Comparison of ENCODE assay signal across 8 mouse cellular contexts in the genomic region with DNA sequence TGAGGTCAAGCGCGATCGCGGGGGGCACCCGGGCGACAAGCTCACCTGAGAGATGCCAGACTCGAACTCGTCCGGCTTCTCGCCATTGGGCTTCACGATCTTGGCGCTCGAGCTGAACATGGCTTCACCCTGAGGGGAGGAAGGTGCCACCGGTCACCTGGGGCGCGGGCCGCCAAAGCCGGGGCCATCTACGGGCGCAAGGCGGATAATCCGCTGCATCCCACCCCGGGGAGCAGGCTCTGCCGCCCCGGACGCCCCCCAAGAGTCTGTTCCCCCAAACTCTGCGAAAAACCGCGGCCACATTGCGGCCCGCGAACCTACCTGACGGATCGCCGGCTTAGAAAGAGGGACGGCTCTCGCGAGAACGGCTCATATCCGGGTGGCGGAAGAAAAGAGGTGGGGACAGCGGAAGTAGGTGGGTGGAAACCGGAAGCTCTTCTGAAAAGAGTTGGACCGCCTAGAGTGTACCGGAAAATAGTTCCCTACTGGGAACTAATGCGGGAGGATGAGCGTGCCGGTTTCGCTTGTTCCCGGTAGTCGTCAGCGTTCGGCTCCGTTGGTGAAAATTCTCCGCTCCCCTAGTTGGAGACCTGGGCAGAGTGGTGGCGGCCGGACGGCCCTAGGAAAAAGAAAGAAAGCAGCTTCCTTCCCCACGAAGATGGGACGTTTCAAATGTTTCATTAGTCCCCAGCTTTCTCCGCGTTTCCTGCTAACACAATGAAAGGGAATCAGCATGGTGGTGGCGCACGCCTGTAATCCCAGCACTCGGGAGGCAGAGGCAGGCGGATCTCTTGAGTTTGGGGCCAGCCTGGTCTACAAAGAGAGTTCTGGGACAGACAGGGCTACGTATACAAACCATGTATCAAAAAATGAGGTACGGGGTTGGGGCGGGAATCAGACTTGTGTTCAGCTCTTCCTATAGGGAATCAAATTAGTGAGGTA. TPM values are rescaled to one million over a fixed set of nuclear protein-coding genes. Genes with fewer than 3 reads are reported as not detected.
DNase-seq lines count a peak whose midpoint lies in the region; ATAC-seq and TF ChIP-seq lines count a peak whose summit lies in the region.

Gene Rps7 (minus strand): TSS at position 419 of the 942 bp plus-strand sequence.

- peaks cover 16% of the 10 kb centered on the region for H3K4me1 ChIP-seq in bone marrow macrophage, adult 2 months (ENCODE audit: control insufficient read depth, insufficient read depth, low read length)
- H3K4me1 ChIP-seq in embryonic fibroblast, embryonic 13.5 days (ENCODE audit: control insufficient read depth, insufficient read depth, low read length): peaks cover 3% of the 10 kb centered on the region; the same call in 1 of the 2 replicates
- H3K4me1 ChIP-seq in kidney, embryonic 14.5 days (ENCODE audit: control insufficient read depth, insufficient read depth, low read length): peaks cover 16% of the 10 kb centered on the region; the same call in 1 of the 2 replicates
- H3K4me1 ChIP-seq in limb, embryonic 15.5 days: peaks cover 25% of the 10 kb centered on the region

- WGBS in kidney, embryonic 14.5 days: 4% methylated on average over 69 of the region's 69 CpGs
- 6% methylated on average over 69 of the region's 69 CpGs for WGBS in limb, embryonic 15.5 days

- peaks cover 38% of the 10 kb centered on the region for H3K36me3 ChIP-seq in kidney, embryonic 14.5 days (ENCODE audit: control insufficient read depth, insufficient read depth, low read length)
- peaks cover 33% of the 10 kb centered on the region for H3K36me3 ChIP-seq in limb, embryonic 15.5 days

- TF ChIP-seq CTCF in bone marrow macrophage, adult 2 months (IDR thresholded peaks at IDR 0.05; ENCODE audit: low read depth, low read length): no peak
- no peak for TF ChIP-seq CTCF in embryonic fibroblast, embryonic 13.5 days (IDR thresholded peaks at IDR 0.05; ENCODE audit: borderline replicate concordance, insufficient read depth, low read length)

- peak; percentile 97 for ATAC-seq in kidney, embryonic 14.5 days (ENCODE audit: low FRiP score, low TSS enrichment)
- ATAC-seq in limb, embryonic 15.5 days (ENCODE audit: insufficient number of reproducible peaks, low FRiP score, low TSS enrichment, low read depth): peak; percentile 91

- H3K9me3 ChIP-seq in kidney, embryonic 14.5 days (ENCODE audit: control insufficient read depth, low read length): no peaks in the 10 kb centered on the region
- H3K9me3 ChIP-seq in limb, embryonic 15.5 days: no peaks in the 10 kb centered on the region

- H3K27ac ChIP-seq in bone marrow macrophage, adult 2 months (ENCODE audit: insufficient read depth, low read depth, low read length): peak within 1 kb of the TSS; percentile 74
- H3K27ac ChIP-seq in embryonic fibroblast, embryonic 13.5 days (ENCODE audit: insufficient read depth, low read length): peak within 1 kb of the TSS; percentile 24; the same call in 1 of the 2 replicates
- peak within 1 kb of the TSS; percentile 76 for H3K27ac ChIP-seq in kidney, embryonic 14.5 days (ENCODE audit: low read depth, low read length)
- H3K27ac ChIP-seq in limb, embryonic 15.5 days: peak within 1 kb of the TSS; percentile 93

- peak within 1 kb of the TSS; percentile 99 for H3K9ac ChIP-seq in kidney, embryonic 14.5 days (ENCODE audit: low read depth, low read length)
- peak within 1 kb of the TSS; percentile 99 for H3K9ac ChIP-seq in limb, embryonic 15.5 days

- peak; percentile 96 for DNase-seq in A20 (ENCODE audit: low read depth, low spot score)
- peak; percentile 92 to 94 for DNase-seq in heart, adult 9 months (ENCODE audit: low spot score in 2 of 2)
- peak; percentile 77 to 90 for DNase-seq in monocyte, adult 2 months (ENCODE audit: low read depth in 1 of 2, low spot score in 2 of 2)
- DNase-seq in spleen, postnatal 36 days (ENCODE audit: low spot score in 2 of 2): peak; percentile 90 to 94

- peak within 1 kb of the TSS; percentile 80 for H3K4me2 ChIP-seq in kidney, embryonic 14.5 days (replicated peaks; ENCODE audit: low read depth, low read length)
- H3K4me2 ChIP-seq in limb, embryonic 15.5 days: peak within 1 kb of the TSS; percentile 61

- H3K27me3 ChIP-seq in kidney, embryonic 14.5 days (ENCODE audit: control insufficient read depth, insufficient read depth, low read length): no peaks in the 10 kb centered on the region
- H3K27me3 ChIP-seq in limb, embryonic 15.5 days: no peaks in the 10 kb centered on the region

- no peak for TF ChIP-seq POLR2A in bone marrow macrophage, adult 2 months (IDR thresholded peaks at IDR 0.05; ENCODE audit: borderline replicate concordance, low read depth, low read length)
- TF ChIP-seq POLR2A in embryonic fibroblast, embryonic 13.5 days (IDR thresholded peaks at IDR 0.05; ENCODE audit: low read depth, low read length): peak; percentile 92

- peak within 1 kb of the TSS; percentile 92 for H3K4me3 ChIP-seq in bone marrow macrophage, adult 2 months (ENCODE audit: insufficient read depth, low read length)
- H3K4me3 ChIP-seq in embryonic fibroblast, embryonic 13.5 days (ENCODE audit: insufficient read depth, low read length): peak within 1 kb of the TSS; percentile 98
- peak within 1 kb of the TSS; percentile 87 for H3K4me3 ChIP-seq in kidney, embryonic 14.5 days (ENCODE audit: low read length)
- peak within 1 kb of the TSS; percentile 82 for H3K4me3 ChIP-seq in limb, embryonic 15.5 days

RNA-seq across cellular contexts. Expression of gene Rps7, which starts in this region (rescaled TPM):
- polyA plus RNA-seq in bone marrow macrophage, adult 2 months (2012; ENCODE audit: insufficient read depth, insufficient read length, missing spikeins): 659 and 814 TPM in 2 replicates
- polyA plus RNA-seq in embryonic fibroblast, embryonic 13.5 days (2011; ENCODE audit: insufficient read length, low read depth, missing spikeins): 1,187 and 1,359 TPM in 2 replicates
- polyA plus RNA-seq in kidney, embryonic 14.5 days (2014; fragmentation: Nextera tagmentation; extraction: Ambion mirVana): 959 and 1,233 TPM in 2 replicates
- polyA plus RNA-seq in limb, embryonic 15.5 days (2015; fragmentation: Nextera tagmentation; extraction: Ambion mirVana): 556 and 709 TPM in 2 replicates

Comparison
In these comparisons a context has a peak if more than half of its experiments do, and no peak if none do; other contexts are left out.
1. Peak in every context shown above with its lines: DNase-seq, ATAC-seq, H3K4me3 ChIP-seq and H3K27ac ChIP-seq.
2. H3K27ac ChIP-seq: peak in every context shown above with its lines; median percentile 93 in limb, embryonic 15.5 days; 76 in kidney, embryonic 14.5 days; 74 in bone marrow macrophage, adult 2 months; 24 in embryonic fibroblast, embryonic 13.5 days.